Mouse (Mus musculus) liver, embryonic 18 days (tissue): ENCODE data around the gene Cdx2. TPM values are rescaled to one million over a fixed set of nuclear protein-coding genes. Genes with fewer than 3 reads are reported as not detected.

Experiments
- polyA plus RNA-seq: library from polyadenylated mRNA; depleted of rRNA; stranded (reverse); fragments of >200 nt; gene quantifications from 2 replicates; pipeline ENCODE4 v1.2.3, GENCODE M21; 2012; rRNA removed

Cdx2 gene
- polyA plus RNA-seq = 0.01 and 0.05 TPM in 2 replicates

DNA sequence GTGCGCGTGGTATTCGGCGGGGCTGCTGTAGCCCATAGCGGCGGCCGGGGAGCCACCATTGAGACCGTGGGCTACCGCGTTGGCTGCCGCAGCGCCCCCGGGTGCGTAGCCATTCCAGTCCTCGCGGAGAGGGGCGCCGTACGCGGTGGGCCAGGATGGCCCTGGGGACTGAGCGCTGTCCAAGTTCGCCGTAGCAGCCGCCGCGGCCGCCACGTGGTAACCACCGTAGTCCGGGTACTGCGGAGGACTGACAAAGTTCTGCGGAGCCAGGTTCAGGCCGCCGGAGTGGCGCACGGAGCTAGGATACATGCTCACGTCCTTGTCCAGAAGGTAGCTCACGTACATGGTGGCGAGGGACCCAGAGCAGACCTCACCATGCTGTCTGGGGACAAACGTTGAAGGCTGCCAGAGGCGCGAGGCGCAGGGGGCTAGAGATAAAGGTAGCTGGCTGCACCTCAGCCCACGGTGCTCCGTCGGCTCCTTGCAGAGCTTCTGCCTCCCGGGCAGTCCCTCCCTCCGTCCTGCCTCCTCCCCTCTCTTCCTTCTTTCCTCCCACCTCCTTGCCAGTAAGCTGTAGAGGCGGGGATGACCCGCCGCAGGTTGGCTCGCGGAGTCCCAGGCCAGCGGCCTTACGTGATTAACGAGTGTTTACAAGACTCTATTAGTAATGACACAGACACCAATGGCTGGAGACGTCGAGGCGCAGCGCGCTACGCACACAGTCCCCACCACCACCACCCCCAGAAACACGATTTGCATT is at the start of gene Cdx2:
TSS of gene Cdx2 (minus strand) at position 633 of the 760 bp plus-strand sequence.

GRCm38 (mm10) chr5:147322183-147322582 is 15.1 kb upstream of the Cdx2 start, which contains the start of gene Urad:
Gene Urad, minus strand, starts transcription at chr5:147322440.

DNA sequence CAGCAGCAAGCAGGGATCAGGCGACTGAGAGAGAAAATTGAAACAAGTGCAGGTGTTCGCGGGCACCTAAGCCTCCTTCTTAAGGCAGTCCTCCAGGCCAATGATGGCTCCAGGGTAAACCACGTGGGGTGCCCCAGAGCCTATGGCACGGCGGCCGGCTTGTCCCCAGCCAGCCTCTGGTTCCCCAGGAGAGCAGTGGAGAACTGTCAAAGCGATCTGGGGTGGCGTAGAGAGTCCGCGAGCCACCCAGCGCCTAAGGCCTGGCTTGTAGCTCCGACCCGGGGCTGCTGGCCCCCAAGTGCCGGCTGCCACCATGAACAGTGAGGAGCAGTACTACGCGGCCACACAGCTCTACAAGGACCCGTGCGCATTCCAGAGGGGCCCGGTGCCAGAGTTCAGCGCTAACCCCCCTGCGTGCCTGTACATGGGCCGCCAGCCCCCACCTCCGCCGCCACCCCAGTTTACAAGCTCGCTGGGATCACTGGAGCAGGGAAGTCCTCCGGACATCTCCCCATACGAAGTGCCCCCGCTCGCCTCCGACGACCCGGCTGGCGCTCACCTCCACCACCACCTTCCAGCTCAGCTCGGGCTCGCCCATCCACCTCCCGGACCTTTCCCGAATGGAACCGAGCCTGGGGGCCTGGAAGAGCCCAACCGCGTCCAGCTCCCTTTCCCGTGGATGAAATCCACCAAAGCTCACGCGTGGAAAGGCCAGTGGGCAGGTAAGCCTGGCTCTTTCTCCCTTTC is 37.0 kb downstream of the Cdx2 start, which contains the start of gene Pdx1:
TSS of gene Pdx1 (plus strand) at position 34 of the 747 bp plus-strand sequence.

Other genes with a start within 250 kb of the Cdx2 start
- 6.5 and 7.1 TPM in 2 replicates for gene Lnx2, start 230.7 kb downstream of the Cdx2 start, polyA plus RNA-seq
- 50.3 and 52.8 TPM in 2 replicates for gene Polr1d, start 230.2 kb downstream of the Cdx2 start, polyA plus RNA-seq
- not detected in 2 replicates for gene Gsx1, start 118.6 kb downstream of the Cdx2 start, polyA plus RNA-seq
- 0.02 and 0.04 TPM in 2 replicates for gene Pdx1, start 37.3 kb downstream of the Cdx2 start, polyA plus RNA-seq
- 83.8 and 90.3 TPM in 2 replicates for gene Urad, start 15.2 kb upstream of the Cdx2 start, polyA plus RNA-seq
- gene Flt3, start 93.2 kb upstream of the Cdx2 start, polyA plus RNA-seq = 0.93 TPM in 2 replicates
- 16.3 and 16.6 TPM in 2 replicates for gene Pan3, start 122.9 kb upstream of the Cdx2 start, polyA plus RNA-seq